In genomic region chr12:80239445-80239844, GRCm38 (mm10) we compare ENCODE assay signal across 11 mouse cellular contexts. TPM values are rescaled to one million over a fixed set of nuclear protein-coding genes. Genes with fewer than 3 reads are reported as not detected.
DNase-seq lines count a peak whose midpoint lies in the region; ATAC-seq and TF ChIP-seq lines count a peak whose summit lies in the region.
"Had no signal": no experiment of that assay in that cellular context is flagged by ENCODE, and none has a peak within 500 bp of the region (broad histone marks: within the 10 kb centered on the region; RNA-seq: fewer than 3 reads in every experiment).

No protein-coding gene starts in this region.

- H3K9me3 ChIP-seq in forebrain, embryonic 12.5 days = no peaks in the 10 kb centered on the region
- no peaks in the 10 kb centered on the region for H3K9me3 ChIP-seq in forebrain, embryonic 13.5 days (replicated peaks)
- H3K9me3 ChIP-seq in lung, embryonic 15.5 days = no peaks in the 10 kb centered on the region
- no peaks in the 10 kb centered on the region for H3K9me3 ChIP-seq in stomach, embryonic 15.5 days
- no peaks in the 10 kb centered on the region for H3K9me3 ChIP-seq in lung, postnatal 0 days (ENCODE audit: low read length)
- H3K9me3 ChIP-seq: neural tube, embryonic 12.5 days had no signal

- TF ChIP-seq EP300 in lung, postnatal 0 days (IDR thresholded peaks at IDR 0.05) = no peak

- H3K4me2 ChIP-seq in forebrain, embryonic 12.5 days = no peak overlapping the region
- H3K4me2 ChIP-seq in forebrain, embryonic 13.5 days = no peak overlapping the region
- H3K4me2 ChIP-seq in lung, embryonic 15.5 days = 0 out of 2 replicates have a peak overlapping the region, but pooled peaks have one; percentile 21
- no peak overlapping the region for H3K4me2 ChIP-seq in stomach, embryonic 15.5 days
- H3K4me2 ChIP-seq in lung, postnatal 0 days (replicated peaks; ENCODE audit: low read depth, low read length) = no peak overlapping the region
- H3K4me2 ChIP-seq: neural tube, embryonic 12.5 days had no signal

- intact Hi-C loops in left cerebral cortex, postnatal 10 days (cut with DNase I) = no loop called here

- no peak for ATAC-seq in forebrain, embryonic 12.5 days (ENCODE audit: low FRiP score)
- no peak for ATAC-seq in forebrain, embryonic 13.5 days
- ATAC-seq in lung, embryonic 15.5 days (ENCODE audit: borderline replicate concordance, extremely low read depth, low FRiP score, low TSS enrichment) = no peak; the same call in 1 of the 2 replicates
- no peak for ATAC-seq in stomach, embryonic 15.5 days (ENCODE audit: insufficient read depth, low FRiP score, low read depth)
- no peak for ATAC-seq in megakaryocyte, adult 5-6 weeks (ENCODE audit: poor library complexity, severe bottlenecking)
- no peak for ATAC-seq in lung, postnatal 0 days

- 0 out of 2 replicates have a peak overlapping the region, but pooled peaks have one; percentile 12 for H3K9ac ChIP-seq in forebrain, embryonic 12.5 days
- H3K9ac ChIP-seq in forebrain, embryonic 13.5 days = no peak overlapping the region
- H3K9ac ChIP-seq in lung, embryonic 15.5 days = no peak overlapping the region
- H3K9ac ChIP-seq in stomach, embryonic 15.5 days = no peak overlapping the region
- no peak overlapping the region for H3K9ac ChIP-seq in lung, postnatal 0 days (replicated peaks; ENCODE audit: low read depth)
- H3K9ac ChIP-seq: neural tube, embryonic 12.5 days had no signal

- peaks cover 9% of the 10 kb centered on the region; the same call in 1 of the 2 replicates for H3K4me1 ChIP-seq in forebrain, embryonic 12.5 days
- peaks cover 10% of the 10 kb centered on the region for H3K4me1 ChIP-seq in forebrain, embryonic 13.5 days
- peaks cover 76% of the 10 kb centered on the region for H3K4me1 ChIP-seq in lung, embryonic 15.5 days
- peaks cover 41% of the 10 kb centered on the region for H3K4me1 ChIP-seq in stomach, embryonic 15.5 days
- H3K4me1 ChIP-seq in lung, postnatal 0 days (ENCODE audit: insufficient read depth, low read depth, low read length) = peaks cover 15% of the 10 kb centered on the region

- H3K36me3 ChIP-seq in forebrain, embryonic 12.5 days (replicated peaks) = no peaks in the 10 kb centered on the region; the same call in 1 of the 2 replicates
- peaks cover 8% of the 10 kb centered on the region; the same call in 1 of the 2 replicates for H3K36me3 ChIP-seq in forebrain, embryonic 13.5 days (ENCODE audit: poor library complexity, severe bottlenecking)
- 0 out of 2 replicates have a peak, but pooled peaks cover 6% of the 10 kb centered on the region for H3K36me3 ChIP-seq in lung, embryonic 15.5 days
- peaks cover 4% of the 10 kb centered on the region; the same call in 1 of the 2 replicates for H3K36me3 ChIP-seq in stomach, embryonic 15.5 days
- H3K36me3 ChIP-seq in lung, postnatal 0 days (ENCODE audit: insufficient read depth, low read length) = no peaks in the 10 kb centered on the region
- H3K36me3 ChIP-seq: neural tube, embryonic 12.5 days had no signal

- TF ChIP-seq CTCF in lung, postnatal 0 days (IDR thresholded peaks at IDR 0.05) = no peak

- no peak overlapping the region for H3K4me3 ChIP-seq in forebrain, embryonic 12.5 days (replicated peaks)
- H3K4me3 ChIP-seq in forebrain, embryonic 13.5 days = no peak overlapping the region
- H3K4me3 ChIP-seq in lung, embryonic 15.5 days = no peak overlapping the region
- no peak overlapping the region for H3K4me3 ChIP-seq in stomach, embryonic 15.5 days (replicated peaks)
- H3K4me3 ChIP-seq in lung, postnatal 0 days (ENCODE audit: low read depth, low read length) = no peak overlapping the region
- H3K4me3 ChIP-seq: neural tube, embryonic 12.5 days had no signal

- H3K27me3 ChIP-seq in forebrain, embryonic 12.5 days = no peaks in the 10 kb centered on the region
- H3K27me3 ChIP-seq in forebrain, embryonic 13.5 days = no peaks in the 10 kb centered on the region
- no peaks in the 10 kb centered on the region for H3K27me3 ChIP-seq in lung, embryonic 15.5 days
- no peaks in the 10 kb centered on the region for H3K27me3 ChIP-seq in stomach, embryonic 15.5 days (replicated peaks)
- H3K27me3 ChIP-seq in lung, postnatal 0 days (replicated peaks; ENCODE audit: insufficient read depth, low read length) = no peaks in the 10 kb centered on the region
- H3K27me3 ChIP-seq: neural tube, embryonic 12.5 days had no signal

- no peak for DNase-seq in lung, adult 18-20 months
- DNase-seq in left cerebral cortex, postnatal 10 days (ENCODE audit: extremely low spot score in 1 of 2, low spot score in 2 of 2) = peak; percentile 60 to 76
- no peak for DNase-seq in lung, postnatal 0 days (ENCODE audit: low spot score)
- DNase-seq: heart, postnatal 10 days; thymus, postnatal 14 days had no signal

- WGBS in forebrain, embryonic 12.5 days = 92% methylated on average over 5 of the region's 5 CpGs
- 96% methylated on average over 5 of the region's 5 CpGs for WGBS in forebrain, embryonic 13.5 days
- 59% methylated on average over 5 of the region's 5 CpGs for WGBS in lung, embryonic 15.5 days
- 71% methylated on average over 5 of the region's 5 CpGs for WGBS in stomach, embryonic 15.5 days
- 81% methylated on average over 5 of the region's 5 CpGs for WGBS in lung, postnatal 0 days

- H3K27ac ChIP-seq in forebrain, embryonic 12.5 days = no peak overlapping the region
- no peak overlapping the region for H3K27ac ChIP-seq in forebrain, embryonic 13.5 days
- H3K27ac ChIP-seq in lung, embryonic 15.5 days = peak overlapping the region; percentile 72; the same call in 1 of the 2 replicates
- 0 out of 2 replicates have a peak overlapping the region, but pooled peaks have one; percentile 12 for H3K27ac ChIP-seq in stomach, embryonic 15.5 days
- H3K27ac ChIP-seq in lung, postnatal 0 days (ENCODE audit: low read length) = no peak overlapping the region
- H3K27ac ChIP-seq: neural tube, embryonic 12.5 days had no signal

RNA-seq across cellular contexts. Expression of gene Actn1, which starts 20.7 kb away (rescaled TPM):
- polyA plus RNA-seq in forebrain, embryonic 12.5 days (2016; fragmentation: Nextera tagmentation; extraction: Ambion mirVana) = 18.5 and 21.9 TPM in 2 replicates
- polyA plus RNA-seq in forebrain, embryonic 13.5 days (2015; fragmentation: Nextera tagmentation; extraction: Ambion mirVana) = 9.3 and 9.9 TPM in 2 replicates
- polyA plus RNA-seq in lung, embryonic 15.5 days (2015; fragmentation: Nextera tagmentation; extraction: Ambion mirVana) = 53.4 and 57.3 TPM in 2 replicates
- total RNA-seq in left cerebral cortex, postnatal 10 days (2021) = 100 to 1,000 TPM in 1 of 2 experiments, 10 to 100 TPM in 1; 88.2 to 103 TPM
- 61.2 and 65.0 TPM in 2 replicates for polyA plus RNA-seq in stomach, embryonic 15.5 days (2015; fragmentation: Nextera tagmentation; extraction: Ambion mirVana)
- 31.2 and 38.6 TPM in 2 replicates for total RNA-seq in megakaryocyte, adult 5-6 weeks (2015)
- 30.9 and 52.5 TPM in 2 replicates for total RNA-seq in megakaryocyte, adult 5-6 weeks (2017)
- polyA plus RNA-seq in lung, postnatal 0 days (2015; fragmentation: Nextera tagmentation; extraction: Ambion mirVana) = 30.0 and 31.0 TPM in 2 replicates

Comparison
In these comparisons a context has a peak if more than half of its experiments do, and no peak if none do; other contexts are left out.
1. H3K27ac ChIP-seq: peak in lung, embryonic 15.5 days (single experiment) and stomach, embryonic 15.5 days (single experiment); none in forebrain, embryonic 12.5 days (single experiment), forebrain, embryonic 13.5 days (single experiment) and lung, postnatal 0 days (single experiment).
2. DNase-seq: peak in left cerebral cortex, postnatal 10 days (2 of 2); none in lung, adult 18-20 months (0 of 2) and lung, postnatal 0 days (single experiment).